Comparison of ENCODE assay signal across 8 mouse cellular contexts in genomic region chr11:78189234-78190040, GRCm38 (mm10). TPM values are rescaled to one million over a fixed set of nuclear protein-coding genes. Genes with fewer than 3 reads are reported as not detected.
A peak's percentile ranks its signal among the peaks of the same experiment; 100 is the strongest.
DNase-seq lines count a peak whose midpoint lies in the region; ATAC-seq lines count a peak whose summit lies in the region.

No protein-coding gene starts in this region.

- DNase-seq in ES-CJ7 (ENCODE audit: low read depth, low spot score) = peak; percentile 92
- DNase-seq in adrenal gland, postnatal 25 days = peak; percentile 69
- DNase-seq in forelimb bud, embryonic 11.5 days (ENCODE audit: low read depth, low spot score) = peak; percentile 94
- DNase-seq in heart, postnatal 4 days = peak; percentile 80
- DNase-seq in layer of hippocampus, adult 8-10 months (ENCODE audit: low spot score in 2 of 2) = peak; percentile 58 to 72
- DNase-seq in ovary, postnatal 14 days (ENCODE audit: low spot score) = peak; percentile 70
- DNase-seq in spleen, adult 12 weeks (ENCODE audit: low spot score) = no peak

- peak overlapping the region; percentile 75 for H3K4me3 ChIP-seq in lung, embryonic 16.5 days (ENCODE audit: low read length)

- peaks cover 14% of the 10 kb centered on the region for H3K36me3 ChIP-seq in lung, embryonic 16.5 days (ENCODE audit: control insufficient read depth, insufficient read depth, low read length)

- H3K27ac ChIP-seq in lung, embryonic 16.5 days (ENCODE audit: low read length) = peak overlapping the region; percentile 100

- WGBS in lung, embryonic 16.5 days = under 1% methylated on average over 42 of the region's 42 CpGs

- peak overlapping the region; percentile 70 for H3K4me2 ChIP-seq in lung, embryonic 16.5 days (ENCODE audit: low read depth, low read length)

- peak; percentile 91 for ATAC-seq in lung, embryonic 16.5 days (ENCODE audit: low read depth)

- H3K9me3 ChIP-seq in lung, embryonic 16.5 days (ENCODE audit: control insufficient read depth, low read length) = no peaks in the 10 kb centered on the region

- H3K9ac ChIP-seq in lung, embryonic 16.5 days (ENCODE audit: low read length) = peak overlapping the region; percentile 95

- no peaks in the 10 kb centered on the region for H3K27me3 ChIP-seq in lung, embryonic 16.5 days (ENCODE audit: control insufficient read depth, insufficient read depth, low read depth, low read length)

- H3K4me1 ChIP-seq in lung, embryonic 16.5 days (replicated peaks; ENCODE audit: control insufficient read depth, insufficient read depth, low read length) = peaks cover 13% of the 10 kb centered on the region

RNA-seq across cellular contexts. Expression of gene Rab34, which starts 1.2 kb away (rescaled TPM):
- total RNA-seq in adrenal gland, postnatal 25 days (2021) = 90.8 and 97.4 TPM in 2 replicates
- 10 to 100 TPM; 25.2 to 28.0 TPM for total RNA-seq in heart, postnatal 4 days (2021)
- 10 to 100 TPM; 28.2 to 39.4 (median 36.4) TPM for total RNA-seq in layer of hippocampus, adult 8-10 months (2022)
- polyA plus RNA-seq in lung, embryonic 16.5 days (2015; fragmentation: Nextera tagmentation; extraction: Ambion mirVana) = 117 and 129 TPM in 2 replicates

RNA-seq across cellular contexts. Expression of gene Proca1, which starts 3.8 kb away (rescaled TPM):
- total RNA-seq in adrenal gland, postnatal 25 days (2021) = 14.6 and 16.8 TPM in 2 replicates
- 1 to 10 TPM in 1 of 2 experiments, under 1 TPM in 1; 0.81 to 1.4 TPM for total RNA-seq in heart, postnatal 4 days (2021)
- 1 to 10 TPM; 3.9 to 5.9 (median 4.9) TPM for total RNA-seq in layer of hippocampus, adult 8-10 months (2022)
- 5.3 and 6.8 TPM in 2 replicates for polyA plus RNA-seq in lung, embryonic 16.5 days (2015; fragmentation: Nextera tagmentation; extraction: Ambion mirVana)

RNA-seq across cellular contexts. Expression of gene Rpl23a, which starts 6.1 kb away (rescaled TPM):
- total RNA-seq in adrenal gland, postnatal 25 days (2021) = 1,910 and 2,113 TPM in 2 replicates
- 1,000 to 10,000 TPM; 1,082 to 1,148 TPM for total RNA-seq in heart, postnatal 4 days (2021)
- total RNA-seq in layer of hippocampus, adult 8-10 months (2022) = 100 to 1,000 TPM; 606 to 878 (median 722) TPM
- polyA plus RNA-seq in lung, embryonic 16.5 days (2015; fragmentation: Nextera tagmentation; extraction: Ambion mirVana) = 1,346 and 1,426 TPM in 2 replicates

RNA-seq across cellular contexts. Expression of gene Tlcd1, which starts 12.9 kb away (rescaled TPM):
- total RNA-seq in adrenal gland, postnatal 25 days (2021) = 73.0 and 107 TPM in 2 replicates
- 1 to 10 TPM; 8.4 to 9.8 TPM for total RNA-seq in heart, postnatal 4 days (2021)
- 10 to 100 TPM; 16.6 to 24.8 (median 23.8) TPM for total RNA-seq in layer of hippocampus, adult 8-10 months (2022)
- 24.4 and 25.9 TPM in 2 replicates for polyA plus RNA-seq in lung, embryonic 16.5 days (2015; fragmentation: Nextera tagmentation; extraction: Ambion mirVana)

RNA-seq across cellular contexts. Expression of gene Nek8, which starts 13.0 kb away (rescaled TPM):
- total RNA-seq in adrenal gland, postnatal 25 days (2021) = 15.7 and 17.6 TPM in 2 replicates
- 1 to 10 TPM; 7.7 to 8.6 TPM for total RNA-seq in heart, postnatal 4 days (2021)
- total RNA-seq in layer of hippocampus, adult 8-10 months (2022) = 1 to 10 TPM; 3.0 to 3.5 (median 3.3) TPM
- 20.6 and 22.3 TPM in 2 replicates for polyA plus RNA-seq in lung, embryonic 16.5 days (2015; fragmentation: Nextera tagmentation; extraction: Ambion mirVana)
